Mouse (Mus musculus) liver, adult 2 months (tissue): ENCODE measurements around the gene Lpar6.

Source experiments
- CTCF ChIP-seq: fragments of 200-500 bp; IDR thresholded peaks from 2 replicates; pipeline ENCODE4 v1.5.1; 2011; ENCODE audit warnings: low read depth, low read length, control low read depth
- POLR2A ChIP-seq: fragments of 200-500 bp; IDR thresholded peaks from 2 replicates; pipeline ENCODE4 v1.6.1; 2011; ENCODE audit warnings: low read length, control low read depth; ENCODE audit not compliant: insufficient read depth; ENCODE audit errors: extremely low read depth

DNA sequence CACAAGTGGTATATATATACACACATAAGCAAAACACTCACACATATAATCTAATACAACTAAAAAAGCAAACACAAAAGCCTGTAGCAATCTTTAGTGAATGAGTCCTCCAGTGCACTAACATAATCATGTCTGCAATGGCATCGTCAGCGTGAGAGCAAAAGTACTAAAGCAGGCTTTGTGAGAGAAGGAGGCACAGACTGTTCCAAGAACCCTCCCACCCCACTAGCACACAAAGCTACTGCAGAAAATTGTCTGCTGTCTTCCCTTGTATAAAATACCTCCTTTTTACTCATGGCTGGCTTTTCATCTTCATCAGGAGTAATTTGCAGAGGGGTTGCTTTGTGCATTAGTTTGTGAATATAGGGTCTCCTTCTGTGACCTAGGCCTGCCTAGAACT lies 14.6 kb downstream of the Lpar6 start:
- TF ChIP-seq POLR2A (no peak), CTCF (no peak)
